Mouse (Mus musculus) heart, postnatal 0 days (tissue): ENCODE measurements around the gene Lmo7.

Source experiments
- CTCF ChIP-seq: IDR thresholded peaks from 2 replicates; pipeline ENCODE4 v1.5.1; 2016; ENCODE audit warnings: antibody characterized with exemption, control low read depth, low read depth
- EP300 ChIP-seq: IDR thresholded peaks from 2 replicates; pipeline ENCODE4 v1.6.1; 2016; ENCODE audit warnings: antibody characterized with exemption, low read depth

DNA sequence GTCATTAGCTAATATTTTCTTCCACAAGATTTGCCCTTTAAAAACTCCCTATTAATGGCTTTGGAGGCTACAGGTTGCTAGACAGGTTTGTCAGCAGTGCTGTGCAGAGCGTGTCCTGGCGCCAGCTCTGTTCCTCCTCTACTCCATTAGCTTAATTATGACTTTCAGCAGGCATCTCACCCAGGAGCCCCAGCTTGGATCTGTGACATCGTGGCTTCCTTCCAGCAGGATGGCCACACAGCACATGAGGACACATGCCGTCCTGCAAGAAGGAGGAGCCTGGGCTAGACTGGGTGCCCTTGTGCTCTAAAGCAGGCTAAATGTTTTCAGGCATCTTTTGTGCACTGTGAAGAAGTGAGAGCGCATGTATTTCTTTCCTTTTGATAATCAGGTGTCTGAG lies 58.1 kb downstream of the Lmo7 start:
- TF ChIP-seq CTCF (no peak), EP300 (no peak)
